Mouse (Mus musculus): Measurements from ENCODE around the gene Zbtb48. TPM values are rescaled to one million over a fixed set of nuclear protein-coding genes. Genes with fewer than 3 reads are reported as not detected.

Zbtb48 gene
- total RNA-seq, 2 experiments from 2014 or later, result 8.6 to 9.7 TPM

- DNase-seq, result no peak
Observed at GRCm38 (mm10) chr4:151972221-151972967, 55.1 kb downstream of the Zbtb48 start.

Other genes starting within 250 kb of the Zbtb48 start
- gene Camta1, start 165.8 kb downstream of the Zbtb48 start, total RNA-seq (2021), result 10 to 100 TPM; 28.7 to 33.3 TPM
- gene Dnajc11, start 94.0 kb downstream of the Zbtb48 start, total RNA-seq (2021), result 10 to 100 TPM; 93.5 to 95.9 TPM
- 10 to 100 TPM; 19.5 to 20.5 TPM for gene Thap3, start 38.7 kb downstream of the Zbtb48 start, total RNA-seq (2021)
- 10 to 100 TPM; 17.2 to 17.7 TPM for gene Phf13, start 31.4 kb downstream of the Zbtb48 start, total RNA-seq (2021)
- 10 to 100 TPM; 21.7 to 29.7 TPM for gene Klhl21, start 18.9 kb downstream of the Zbtb48 start, total RNA-seq (2021)
- gene Tas1r1, start 10.9 kb upstream of the Zbtb48 start, total RNA-seq (2021), result not detected
- gene Nol9, start 11.7 kb upstream of the Zbtb48 start, total RNA-seq (2021), result 10 to 100 TPM; 24.8 to 27.3 TPM
- 10 to 100 TPM; 10.0 to 13.5 TPM for gene Plekhg5, start 44.8 kb upstream of the Zbtb48 start, total RNA-seq (2021)
- 1 to 10 TPM; 1.7 to 3.0 TPM for gene Tnfrsf25, start 88.3 kb upstream of the Zbtb48 start, total RNA-seq (2021)
- 1 to 10 TPM; 1.2 to 1.5 TPM for gene Espn, start 124.7 kb upstream of the Zbtb48 start, total RNA-seq (2021)
- not detected for gene Hes2, start 131.2 kb upstream of the Zbtb48 start, total RNA-seq (2021)
- 10 to 100 TPM; 37.1 to 53.6 TPM for gene Acot7, start 150.5 kb upstream of the Zbtb48 start, total RNA-seq (2021)
- gene Gpr153, start 246.6 kb upstream of the Zbtb48 start, total RNA-seq (2021), result 1 to 10 TPM; 4.7 to 7.2 TPM

Data from adrenal gland, postnatal 36 days (tissue).